Mouse (Mus musculus) right cerebral cortex, postnatal 25 days (tissue): ENCODE results near the gene Adh6a.
"Not testable (repeated sequence)": the region's sequence is repeated elsewhere in the genome, so short reads cannot be mapped to it uniquely, and the experiment has no call there.

ENCODE experiments used
- DNase-seq: peaks from one replicate; pipeline ENCODE4 v3.0.0; 2022

Gene Adh6a

GRCm38 (mm10) chr3:138325466-138325865, 12.4 kb downstream of the Adh6a start:
- DNase-seq, result no peak

GRCm38 (mm10) chr3:138333910-138334309, 20.8 kb downstream of the Adh6a start:
- no peak for DNase-seq

GRCm38 (mm10) chr3:138334320-138334719, 21.2 kb downstream of the Adh6a start:
- DNase-seq, result no peak

DNA sequence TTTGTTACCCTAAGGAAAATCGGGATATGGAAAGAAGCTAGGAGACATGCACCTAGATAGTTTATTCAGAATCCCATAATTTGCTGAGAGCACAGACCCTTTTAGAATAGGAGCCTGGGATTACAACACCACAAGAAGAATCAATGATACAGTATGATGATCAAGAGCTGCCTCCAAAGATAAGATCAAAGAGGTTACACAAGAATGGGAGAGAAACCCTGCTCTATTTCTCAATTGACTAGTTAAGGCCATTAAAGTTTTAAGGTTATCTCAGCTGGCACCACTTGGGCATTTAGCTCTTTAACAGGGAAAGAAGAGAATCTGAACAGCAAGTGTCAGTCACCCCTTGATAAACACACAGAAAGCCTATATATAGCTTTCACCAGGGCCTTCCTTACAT, 22.5 kb downstream of the Adh6a start:
- DNase-seq, result no peak

DNA sequence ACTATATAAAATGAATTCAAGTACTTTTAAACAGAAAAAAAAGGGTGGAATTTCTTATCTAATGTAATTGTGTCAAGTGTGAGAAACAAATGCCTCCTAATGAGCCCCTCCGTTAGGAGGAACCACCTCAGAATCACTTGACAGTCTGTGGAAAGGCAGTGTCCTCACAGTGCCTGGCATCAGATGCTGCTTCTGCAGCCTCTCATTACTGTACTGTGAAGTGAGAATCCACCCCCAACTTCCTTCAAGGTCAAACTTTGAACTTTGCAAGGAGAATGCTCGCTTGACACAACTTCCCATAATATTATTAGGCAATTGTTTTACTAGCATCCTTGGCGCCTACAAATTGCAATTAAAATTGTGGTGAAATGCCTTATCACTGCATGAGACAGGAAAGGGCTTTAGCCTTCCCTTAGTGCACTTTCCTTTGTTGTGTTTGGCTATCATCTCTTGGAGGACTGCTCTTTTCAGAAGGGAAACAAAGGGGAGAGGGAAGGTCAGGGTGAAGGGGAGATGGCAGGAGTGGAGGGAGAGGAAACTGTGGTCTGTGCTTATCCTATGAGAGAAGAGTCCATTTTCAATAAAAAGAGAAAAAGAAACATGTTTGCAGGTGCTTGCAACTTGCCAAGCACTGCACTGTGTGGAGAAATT, 23.1 kb downstream of the Adh6a start:
- DNase-seq, result no peak

- DNase-seq, result no peak
Observed at GRCm38 (mm10) chr3:138341471-138341870, 28.4 kb downstream of the Adh6a start, which contains the start of gene Adh6b. Adh6b (plus strand) TSS chr3:138341775.

- no peak for DNase-seq
Observed at GRCm38 (mm10) chr3:138347041-138347440, 34.0 kb downstream of the Adh6a start.

- no peak for DNase-seq
Observed at GRCm38 (mm10) chr3:138352012-138352809, 39.1 kb downstream of the Adh6a start.

GRCm38 (mm10) chr3:138358856-138359255, 45.8 kb downstream of the Adh6a start:
- DNase-seq, result no peak

DNA sequence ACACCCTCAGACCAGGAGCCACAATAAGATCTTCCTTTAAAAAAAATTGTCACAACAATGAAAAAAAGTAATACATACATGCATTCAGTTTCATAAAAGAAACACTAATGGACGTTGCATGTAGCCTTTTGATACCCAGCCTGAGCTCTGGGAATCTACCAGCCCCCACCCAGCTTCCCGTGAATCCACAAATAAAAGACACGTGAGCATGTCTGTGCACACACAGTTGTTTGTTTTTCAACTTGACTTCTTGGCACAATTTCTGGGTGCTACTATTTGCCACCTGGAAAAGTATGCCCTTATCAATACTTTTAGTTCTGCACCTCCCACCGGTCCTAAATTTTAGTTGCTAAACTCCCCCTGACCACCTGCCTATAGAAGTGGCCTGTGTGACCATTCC, 47.6 kb downstream of the Adh6a start:
- DNase-seq, result no peak

DNA sequence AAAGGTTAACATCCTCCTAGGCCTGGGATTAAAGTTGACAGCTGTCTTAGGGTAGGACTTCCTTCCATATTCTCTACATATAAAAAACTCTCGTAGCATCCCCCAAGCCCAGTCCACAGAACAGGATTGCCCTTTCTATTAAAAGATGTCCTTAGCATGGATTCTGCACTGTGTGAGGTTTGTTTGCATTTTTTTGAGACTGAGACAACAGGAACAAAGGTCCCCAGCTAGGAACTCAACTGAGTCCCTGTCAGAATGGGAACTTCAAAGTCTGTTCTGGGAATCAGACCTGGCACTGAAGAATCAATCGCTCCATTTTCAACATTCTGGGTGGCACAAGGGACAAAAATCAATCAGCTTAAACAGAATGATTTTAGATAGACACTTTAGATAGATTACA, 49.8 kb downstream of the Adh6a start:
- no peak for DNase-seq

GRCm38 (mm10) chr3:138366181-138366580, 53.1 kb downstream of the Adh6a start:
- no peak for DNase-seq

DNA sequence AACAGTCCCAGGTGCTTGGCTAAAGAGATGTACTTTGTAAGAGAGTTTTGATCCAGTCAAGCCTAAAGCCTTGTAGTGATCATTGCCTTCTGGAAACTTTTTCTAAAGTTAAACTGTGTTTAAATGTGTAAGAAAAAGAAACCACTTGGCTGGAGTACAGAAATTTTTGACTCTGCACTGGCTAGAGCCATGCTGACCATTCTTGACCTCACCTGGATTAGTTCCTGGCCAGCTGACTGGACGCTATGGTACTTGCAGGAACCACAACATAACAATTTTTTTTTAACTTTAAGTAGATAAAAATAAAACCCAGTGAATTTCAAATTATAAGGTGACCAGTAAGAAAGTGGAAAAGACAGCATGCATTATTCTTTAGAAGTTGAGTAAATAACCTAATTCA, 56.5 kb downstream of the Adh6a start:
- no peak for DNase-seq

DNA sequence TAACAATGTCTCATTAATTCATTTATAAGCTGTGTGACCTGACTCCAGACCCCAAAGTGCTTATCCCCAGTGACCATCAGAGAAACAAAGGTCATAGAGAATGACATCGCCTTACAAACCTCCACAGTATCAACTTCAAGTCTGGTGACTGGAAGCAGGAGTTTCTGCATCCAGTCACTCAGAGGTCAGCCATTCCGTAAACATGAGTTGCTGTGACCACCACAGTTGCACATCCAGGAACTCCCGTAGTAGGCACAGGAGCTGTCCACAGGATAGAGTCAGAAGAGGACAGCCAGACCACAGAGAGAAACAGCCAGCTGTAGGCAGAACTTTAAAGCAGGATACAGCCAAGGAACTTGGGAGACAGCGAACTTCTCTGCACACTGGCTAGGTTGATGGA, 57.2 kb downstream of the Adh6a start:
- not testable (repeated sequence) for DNase-seq

DNA sequence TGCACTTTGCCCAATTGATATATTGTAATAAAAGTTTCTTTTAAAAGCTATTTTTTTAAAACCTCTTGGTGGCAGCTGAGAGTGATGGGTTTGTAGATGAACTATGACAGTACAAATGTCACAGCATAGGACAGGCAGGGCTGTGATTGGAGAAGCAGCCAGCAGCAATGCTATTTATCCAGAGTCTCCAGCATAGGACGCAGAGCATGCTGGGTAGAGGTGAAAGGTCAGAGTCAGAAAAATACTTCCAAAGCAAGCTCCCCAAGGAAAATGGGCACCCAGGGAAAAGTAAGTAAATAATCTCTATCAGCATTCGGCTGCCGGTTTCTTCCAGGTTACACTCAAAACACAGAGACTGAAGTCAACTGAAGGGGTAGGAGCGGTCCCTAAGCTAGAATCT, 60.8 kb downstream of the Adh6a start:
- DNase-seq, result no peak

DNA sequence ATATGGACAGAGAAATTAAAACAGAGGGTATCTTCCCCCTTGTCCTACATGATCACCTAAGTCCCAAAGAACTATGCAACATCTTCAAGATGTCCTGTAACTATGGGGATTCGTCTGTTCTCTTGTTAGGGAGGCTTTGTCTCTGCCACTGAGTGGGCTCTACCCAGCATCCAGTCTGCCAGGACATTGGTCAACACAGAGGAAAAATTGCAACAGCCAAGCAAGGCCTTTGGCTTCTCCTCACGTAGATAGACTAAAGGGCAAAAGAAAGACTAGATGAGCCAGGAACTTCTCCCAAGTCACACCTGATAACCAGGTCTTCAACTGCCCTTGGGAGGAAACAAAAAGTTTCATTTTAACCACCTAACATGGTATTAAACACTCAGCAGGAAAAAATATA, 62.1 kb downstream of the Adh6a start:
- DNase-seq, result no peak
